Mouse (Mus musculus) gastrocnemius, postnatal 4 days (tissue): Measurements from ENCODE around the gene Nmnat2. TPM values are rescaled to one million over a fixed set of nuclear protein-coding genes. Genes with fewer than 3 reads are reported as not detected.
A peak's percentile ranks its signal among the peaks of the same experiment; 100 is the strongest.
"Not testable (repeated sequence)": the region's sequence is repeated elsewhere in the genome, so short reads cannot be mapped to it uniquely, and the experiment has no call there.

Experiments
- DNase-seq, 2 experiments: peaks; one replicate each; pipeline ENCODE4 v3.0.0; 2021 to 2022; ENCODE audit warnings: low spot score in 2 of 2, mixed read lengths in 2 of 2
- total RNA-seq, 2 experiments: library from RNA; stranded (reverse); gene quantifications; 2 replicates each; pipeline ENCODE4 v1.2.3; 2021

Gene Nmnat2
- total RNA-seq, 2 experiments from 2014 or later: 2.0 to 3.4 TPM

GRCm38 (mm10) chr1:153051474-153051873, 96.7 kb downstream of the Nmnat2 start:
- no peak for DNase-seq

- DNase-seq: no peak
These were observed 98.8 kb downstream of the Nmnat2 start for GRCm38 (mm10) chr1:153053619-153054018.

GRCm38 (mm10) chr1:153054112-153054821, 99.5 kb downstream of the Nmnat2 start:
- peak in 1 of 2 experiments; percentile 43 for DNase-seq

- DNase-seq: no peak
These were observed 103.5 kb downstream of the Nmnat2 start for GRCm38 (mm10) chr1:153058290-153058689.

GRCm38 (mm10) chr1:153059626-153060025, 104.8 kb downstream of the Nmnat2 start:
- DNase-seq: no peak

- no peak for DNase-seq
These were observed 107.8 kb downstream of the Nmnat2 start for GRCm38 (mm10) chr1:153062547-153062946.

- DNase-seq: no peak
These were observed 110.1 kb downstream of the Nmnat2 start for GRCm38 (mm10) chr1:153064784-153065390.

GRCm38 (mm10) chr1:153065473-153066386, 110.9 kb downstream of the Nmnat2 start:
- peak; percentile 35 to 76 for DNase-seq

GRCm38 (mm10) chr1:153066387-153066781, 111.6 kb downstream of the Nmnat2 start:
- DNase-seq: no peak

GRCm38 (mm10) chr1:153071563-153071962, 116.8 kb downstream of the Nmnat2 start:
- DNase-seq: no peak

GRCm38 (mm10) chr1:153071995-153072394, 117.2 kb downstream of the Nmnat2 start:
- no peak for DNase-seq

- DNase-seq: no peak
These were observed 117.9 kb downstream of the Nmnat2 start for GRCm38 (mm10) chr1:153072711-153073110.

GRCm38 (mm10) chr1:153073441-153073840, 118.6 kb downstream of the Nmnat2 start:
- no peak for DNase-seq

- DNase-seq: no peak
These were observed 120.4 kb downstream of the Nmnat2 start for GRCm38 (mm10) chr1:153075087-153075736.

- DNase-seq: no peak
These were observed 121.2 kb downstream of the Nmnat2 start for GRCm38 (mm10) chr1:153075955-153076354.

- DNase-seq: not testable (repeated sequence)
These were observed 128.4 kb downstream of the Nmnat2 start for GRCm38 (mm10) chr1:153083233-153083632.

GRCm38 (mm10) chr1:153084191-153084590, 129.4 kb downstream of the Nmnat2 start:
- DNase-seq: no peak

GRCm38 (mm10) chr1:153085198-153085597, 130.4 kb downstream of the Nmnat2 start:
- no peak for DNase-seq

GRCm38 (mm10) chr1:153087771-153088170, 133.0 kb downstream of the Nmnat2 start:
- DNase-seq: no peak

- no peak for DNase-seq
These were observed 135.3 kb downstream of the Nmnat2 start for GRCm38 (mm10) chr1:153090081-153090480.

- no peak for DNase-seq
These were observed 136.0 kb downstream of the Nmnat2 start for GRCm38 (mm10) chr1:153090807-153091206.
